Mouse (Mus musculus) hindbrain, postnatal 0 days (tissue): ENCODE data around the gene Pstpip1. TPM values are rescaled to one million over a fixed set of nuclear protein-coding genes. Genes with fewer than 3 reads are reported as not detected.

ENCODE experiments used
- ATAC-seq: fragments of 200-750 bp; cut with Nextera tagmentation; 2 replicates; pipeline ENCODE4 v1.8.0; 2017; ENCODE audit warnings: mild to moderate bottlenecking, moderate TSS enrichment, moderate library complexity
- DNase-seq: peaks from one replicate; pipeline ENCODE4 v3.0.0-alpha.2; 2015; ENCODE audit warnings: low spot score
- H3K27ac ChIP-seq: fragments of 300-500 bp; sonication (generic); 2 replicates; pipeline ENCODE4 v1.5.1; 2014; ENCODE audit warnings: mild to moderate bottlenecking
- H3K27me3 ChIP-seq: fragments of 300-500 bp; sonication (generic); 2 replicates; pipeline ENCODE4 v1.6.1; 2014; ENCODE audit warnings: low read length, mixed read lengths; ENCODE audit not compliant: insufficient read depth
- H3K36me3 ChIP-seq: fragments of 300-500 bp; sonication (generic); 2 replicates; pipeline ENCODE4 v1.6.1; 2014; ENCODE audit warnings: low read length, mixed read lengths; ENCODE audit not compliant: insufficient read depth
- H3K4me1 ChIP-seq: fragments of 300-500 bp; sonication (generic); 2 replicates; pipeline ENCODE4 v1.6.1; 2014; ENCODE audit warnings: antibody characterized with exemption, low read length, mixed read lengths; ENCODE audit not compliant: insufficient read depth
- H3K4me2 ChIP-seq: fragments of 300-500 bp; sonication (generic); 2 replicates; pipeline ENCODE4 v1.6.1; 2014; ENCODE audit warnings: low read depth, mild to moderate bottlenecking, low read length, moderate library complexity, mixed read lengths
- H3K4me3 ChIP-seq: fragments of 300-500 bp; sonication (generic); 2 replicates; pipeline ENCODE4 v1.5.1; 2014; ENCODE audit warnings: low read length
- H3K9ac ChIP-seq: fragments of 300-500 bp; sonication (generic); replicated peaks from 2 replicates; pipeline ENCODE4 v1.6.1; 2014; ENCODE audit warnings: mild to moderate bottlenecking, low read length, moderate library complexity, mixed read lengths
- H3K9me3 ChIP-seq: fragments of 300-500 bp; sonication (generic); 2 replicates; pipeline ENCODE4 v1.6.1; 2016; ENCODE audit warnings: low read length, mixed read lengths
- CTCF ChIP-seq: IDR thresholded peaks from 2 replicates; pipeline ENCODE4 v1.5.1; 2016; ENCODE audit warnings: antibody characterized with exemption, control low read depth, low read depth
- WGBS: fragments of 180-500 bp; shearing (Covaris S2); extraction: QIAGEN DNeasy Blood & Tissue Kit; methylation state at CpG from one replicate; pipeline ENCODE4 v1.1.7; 2014; 5-methylcytosine and 5-hydroxymethylcytosine counted together
- polyA plus RNA-seq: library from polyadenylated mRNA; unstranded; fragments of >200 nt; fragmentation: Nextera tagmentation; extraction: Ambion mirVana; gene quantifications from 2 replicates; pipeline ENCODE4 v1.2.1, GENCODE M21; 2015
- total RNA-seq: library from RNA; depleted of rRNA; stranded (reverse); fragments of >200 nt; gene quantifications from 2 replicates; pipeline ENCODE4 v1.2.3, GENCODE M21; 2014

Pstpip1 gene
- total and polyA plus RNA-seq, 2 experiments from 2014 or later, result 0.10 to 0.78 TPM

DNA sequence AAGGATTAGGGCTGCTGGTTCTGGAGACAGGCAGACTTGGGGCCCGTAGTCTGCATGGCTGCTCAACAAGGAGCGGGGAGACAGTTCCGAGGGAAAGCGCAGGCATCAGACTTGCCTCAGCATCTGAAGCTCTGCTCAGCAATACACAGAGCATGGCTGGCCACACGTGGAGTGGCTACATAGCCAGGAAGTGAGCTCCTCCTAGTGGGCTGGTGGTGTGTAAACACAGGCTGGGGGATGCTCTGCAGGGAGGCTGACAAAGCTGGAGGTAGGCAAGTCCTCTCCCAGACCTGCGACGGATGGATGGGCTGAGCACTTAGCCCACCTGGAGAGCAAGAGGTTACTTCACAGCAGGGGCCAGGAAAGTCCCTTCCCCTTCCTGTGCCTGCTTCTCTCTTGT lies 31.3 kb downstream of the Pstpip1 start:
- no peaks in the 10 kb centered on the region for H3K36me3 ChIP-seq
- TF ChIP-seq CTCF, result peak; percentile 83
- DNase-seq (peak; percentile 79), ATAC-seq (peak; percentile 52)
- peak overlapping the region; percentile 21; the same call in 1 of the 2 replicates for H3K4me2 ChIP-seq
- 0 out of 2 replicates have a peak overlapping the region, but pooled peaks have one; percentile 16 for H3K27ac ChIP-seq
- H3K9ac ChIP-seq, result no peak overlapping the region
- no peaks in the 10 kb centered on the region for H3K27me3 ChIP-seq
- peaks cover 3% of the 10 kb centered on the region for H3K4me1 ChIP-seq
- 17% methylated on average over 7 of the region's 7 CpGs for WGBS
- H3K9me3 ChIP-seq, result no peaks in the 10 kb centered on the region
- H3K4me3 ChIP-seq, result no peak overlapping the region

DNA sequence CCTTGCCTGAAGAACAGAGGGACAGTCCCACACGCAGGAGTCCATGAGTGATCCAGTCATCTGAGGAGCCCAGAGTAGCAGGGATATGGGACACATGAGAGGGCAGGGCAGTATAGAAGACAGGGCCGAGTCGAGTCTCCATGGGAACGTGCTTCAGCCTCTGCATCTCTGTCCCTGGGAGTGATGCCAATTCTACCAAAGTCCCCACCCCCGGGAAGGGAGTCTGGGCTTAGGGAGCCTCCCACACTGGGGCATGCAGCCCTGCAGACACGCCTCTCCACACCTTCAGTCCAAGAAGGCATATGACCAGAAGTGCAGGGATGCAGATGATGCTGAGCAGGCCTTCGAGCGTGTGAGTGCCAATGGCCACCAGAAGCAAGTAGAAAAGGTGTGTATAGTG lies 33.2 kb downstream of the Pstpip1 start:
- H3K27ac ChIP-seq, result no peak overlapping the region
- H3K4me1 ChIP-seq, result peaks cover 3% of the 10 kb centered on the region
- H3K9me3 ChIP-seq, result no peaks in the 10 kb centered on the region
- no peak overlapping the region for H3K4me3 ChIP-seq
- DNase-seq (peak; percentile 62), ATAC-seq (no peak)
- TF ChIP-seq CTCF, result no peak
- WGBS, result 37% methylated on average over 8 of the region's 8 CpGs
- no peaks in the 10 kb centered on the region for H3K27me3 ChIP-seq
- no peak overlapping the region for H3K4me2 ChIP-seq
- H3K36me3 ChIP-seq, result no peaks in the 10 kb centered on the region
- H3K9ac ChIP-seq, result no peak overlapping the region

DNA sequence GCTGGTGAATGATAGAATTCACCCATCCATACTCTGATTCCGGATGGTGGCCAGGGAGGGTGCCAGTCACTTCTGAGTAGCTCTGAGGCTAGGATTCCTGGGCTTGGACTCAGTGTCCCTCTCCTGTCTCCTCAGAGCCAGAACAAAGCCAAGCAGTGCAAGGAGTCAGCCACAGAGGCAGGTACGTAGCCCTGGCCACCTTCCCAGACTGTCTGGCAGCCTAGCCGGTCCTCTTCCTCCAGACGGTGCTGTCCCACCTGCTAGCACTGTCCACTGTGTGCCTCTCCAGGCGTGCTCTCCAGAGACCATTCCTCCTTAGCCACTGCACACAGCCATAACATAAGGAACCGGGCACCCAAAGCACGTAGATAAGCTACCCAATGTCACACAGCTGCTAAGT lies 33.9 kb downstream of the Pstpip1 start:
- 73% methylated on average over 7 of the region's 7 CpGs for WGBS
- no peak overlapping the region for H3K4me2 ChIP-seq
- no peaks in the 10 kb centered on the region for H3K9me3 ChIP-seq
- peaks cover 3% of the 10 kb centered on the region for H3K4me1 ChIP-seq
- ATAC-seq (no peak), DNase-seq (no peak)
- no peak for TF ChIP-seq CTCF
- H3K4me3 ChIP-seq, result no peak overlapping the region
- no peak overlapping the region for H3K9ac ChIP-seq
- no peaks in the 10 kb centered on the region for H3K27me3 ChIP-seq
- no peak overlapping the region for H3K27ac ChIP-seq
- H3K36me3 ChIP-seq, result 0 out of 2 replicates have a peak, but pooled peaks cover 3% of the 10 kb centered on the region

DNA sequence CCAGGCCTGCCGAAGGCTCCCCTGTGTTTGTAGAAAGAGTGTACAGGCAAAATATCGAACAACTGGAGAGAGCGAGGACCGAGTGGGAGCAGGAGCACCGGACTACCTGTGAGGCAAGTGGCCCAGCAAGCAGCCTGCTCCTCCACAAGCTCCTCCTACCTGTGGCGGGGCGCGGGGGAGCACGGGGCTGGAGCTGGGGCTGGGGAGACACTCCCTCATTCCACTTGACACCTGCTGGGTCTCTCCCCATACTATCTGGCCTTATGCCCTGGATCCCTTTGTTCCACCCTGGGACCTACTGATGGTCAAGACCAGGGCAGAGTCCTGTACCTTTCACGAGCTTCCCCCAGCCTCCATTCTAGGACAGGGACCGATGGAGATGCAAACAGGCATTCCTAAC lies 34.8 kb downstream of the Pstpip1 start:
- Histone ChIP-seq H3K27ac (no peak overlapping the region), H3K9ac (no peak overlapping the region), H3K9me3 (no peaks in the 10 kb centered on the region), H3K36me3 (0 out of 2 replicates have a peak, but pooled peaks cover 3% of the 10 kb centered on the region), H3K4me3 (no peak overlapping the region), H3K4me2 (no peak overlapping the region), H3K27me3 (no peaks in the 10 kb centered on the region), H3K4me1 (peaks cover 3% of the 10 kb centered on the region; the same call in 1 of the 2 replicates)
- ATAC-seq, result no peak
- TF ChIP-seq CTCF, result no peak
- 35% methylated on average over 11 of the region's 11 CpGs for WGBS
- DNase-seq, result no peak

DNA sequence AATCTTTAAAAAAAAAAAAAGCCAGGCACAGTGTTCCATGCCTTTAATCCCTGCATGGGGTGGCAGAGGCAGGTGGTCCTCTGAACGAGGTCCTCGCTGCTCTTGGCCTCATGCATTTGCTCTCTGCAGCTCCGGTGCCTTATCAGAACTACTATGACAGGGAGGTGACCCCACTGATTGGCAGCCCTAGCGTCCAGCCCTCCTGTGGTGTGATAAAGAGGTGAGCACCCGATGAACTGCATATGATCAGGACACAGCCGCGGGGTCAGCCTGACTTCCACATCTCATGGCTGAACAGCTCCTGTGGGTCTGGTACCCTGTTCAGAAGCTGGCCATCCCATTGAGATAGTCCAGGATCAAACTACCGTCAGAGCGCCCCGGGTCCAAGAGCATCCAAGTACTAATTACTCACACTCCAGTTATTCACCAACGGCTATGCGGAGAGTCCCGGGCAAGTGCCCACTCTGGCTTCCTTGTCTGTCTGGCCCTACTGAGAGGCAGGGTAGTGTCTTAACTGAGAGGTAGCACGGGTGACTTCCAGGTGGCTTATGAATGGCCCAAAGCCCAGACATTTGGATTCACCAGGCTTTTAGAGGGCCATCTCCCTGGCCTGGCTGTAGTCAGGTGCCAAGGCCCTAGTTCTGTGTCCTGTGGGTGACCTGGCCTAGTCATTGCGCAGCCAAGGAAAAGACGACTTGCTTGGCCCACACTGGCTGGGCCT lies 36.9 kb downstream of the Pstpip1 start:
- no peaks in the 10 kb centered on the region for H3K27me3 ChIP-seq
- peaks cover 12% of the 10 kb centered on the region; the same call in 1 of the 2 replicates for H3K36me3 ChIP-seq
- WGBS, result 81% methylated on average over 16 of the region's 16 CpGs
- no peak overlapping the region for H3K4me2 ChIP-seq
- ATAC-seq (no peak), DNase-seq (no peak)
- H3K4me1 ChIP-seq, result peaks cover 3% of the 10 kb centered on the region; the same call in 1 of the 2 replicates
- TF ChIP-seq CTCF, result no peak
- H3K4me3 ChIP-seq, result no peak overlapping the region
- H3K9me3 ChIP-seq, result no peaks in the 10 kb centered on the region
- no peak overlapping the region for H3K27ac ChIP-seq
- H3K9ac ChIP-seq, result no peak overlapping the region

DNA sequence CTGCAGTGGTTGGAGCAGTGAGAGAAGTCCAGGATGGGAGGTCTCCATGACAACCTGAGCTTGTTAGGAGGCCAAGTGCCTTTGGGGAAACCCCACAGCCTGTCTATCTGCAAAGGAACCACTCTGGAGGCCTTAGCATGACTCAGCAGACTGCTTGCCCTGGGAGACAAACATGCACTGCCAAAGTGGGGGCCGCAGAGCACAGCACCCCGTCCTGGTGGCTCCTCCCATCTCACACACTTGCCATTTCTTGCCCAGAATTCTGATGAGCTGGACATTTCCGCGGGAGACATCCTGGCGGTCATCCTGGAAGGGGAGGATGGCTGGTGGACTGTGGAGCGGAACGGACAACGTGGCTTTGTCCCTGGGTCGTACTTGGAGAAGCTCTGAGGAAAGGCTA lies 38.6 kb downstream of the Pstpip1 start:
- Histone ChIP-seq H3K27ac (0 out of 2 replicates have a peak overlapping the region, but pooled peaks have one; percentile 4), H3K4me1 (peaks cover 3% of the 10 kb centered on the region; the same call in 1 of the 2 replicates), H3K4me3 (no peak overlapping the region), H3K27me3 (no peaks in the 10 kb centered on the region), H3K36me3 (peaks cover 16% of the 10 kb centered on the region; the same call in 1 of the 2 replicates), H3K9ac (no peak overlapping the region), H3K4me2 (no peak overlapping the region), H3K9me3 (no peaks in the 10 kb centered on the region)
- peak; percentile 31 for DNase-seq
- 62% methylated on average over 9 of the region's 9 CpGs for WGBS
- no peak for TF ChIP-seq CTCF
- peak; percentile 21 for ATAC-seq

DNA sequence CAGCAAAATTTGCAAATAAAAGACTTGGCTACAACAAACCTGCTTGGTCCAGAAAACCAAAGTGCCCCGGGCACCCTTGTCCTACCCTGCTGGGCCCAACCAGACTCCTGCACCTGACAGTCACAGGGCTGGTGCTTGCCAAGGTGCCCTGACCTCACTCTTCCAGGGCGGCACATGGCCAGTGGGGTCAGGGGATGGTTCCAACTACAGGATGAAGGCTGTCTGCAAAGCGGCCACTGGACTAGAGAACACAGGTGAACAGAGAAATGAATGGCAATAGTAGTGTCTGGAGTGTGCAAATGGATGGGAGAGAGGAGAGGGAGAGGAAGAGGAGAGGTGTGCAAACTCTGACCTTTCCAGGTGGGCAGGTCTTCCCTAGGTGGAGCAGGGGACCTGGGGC lies 40.2 kb downstream of the Pstpip1 start:
- Histone ChIP-seq H3K9ac (no peak overlapping the region), H3K27ac (no peak overlapping the region), H3K4me1 (no peaks in the 10 kb centered on the region), H3K36me3 (peaks cover 23% of the 10 kb centered on the region; the same call in 1 of the 2 replicates), H3K4me3 (no peak overlapping the region), H3K27me3 (no peaks in the 10 kb centered on the region), H3K9me3 (no peaks in the 10 kb centered on the region), H3K4me2 (no peak overlapping the region)
- 89% methylated on average over 3 of the region's 3 CpGs for WGBS
- ATAC-seq (no peak), DNase-seq (no peak)
- no peak for TF ChIP-seq CTCF
